Mouse (Mus musculus): ENCODE measurements around the gene Tcf7l1.

Gene Tcf7l1

DNA sequence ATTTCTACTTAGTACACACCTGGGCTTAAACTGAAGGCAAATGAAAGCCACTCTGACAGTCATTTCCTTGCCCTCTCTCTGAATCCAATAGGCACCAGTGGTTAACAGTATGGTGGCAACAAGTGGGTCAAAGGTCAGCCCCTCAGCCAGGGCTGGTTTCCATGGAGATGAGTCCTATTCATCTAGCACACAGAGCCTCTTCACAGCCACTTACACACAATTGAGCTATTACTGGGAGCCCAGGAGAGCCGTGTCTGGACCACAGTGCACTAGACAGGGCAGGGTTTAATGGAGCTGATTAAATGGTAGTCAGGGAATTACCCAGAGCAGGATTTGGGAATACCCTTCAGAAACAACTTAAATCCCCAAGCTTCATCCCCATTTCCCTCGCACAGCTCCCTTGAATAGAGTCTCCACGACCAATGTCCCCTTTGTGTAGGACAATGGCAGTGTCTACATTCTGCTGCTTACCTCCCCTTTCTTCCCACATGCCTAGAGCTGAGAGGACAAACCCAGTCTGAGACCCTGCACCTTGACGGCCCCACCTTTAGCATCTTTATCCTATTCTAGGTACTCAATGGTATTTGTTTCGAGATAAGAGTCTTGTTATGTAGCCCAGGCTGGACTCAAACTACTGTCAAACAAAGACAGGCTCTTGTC lies 89.5 kb downstream of the Tcf7l1 start:
- DNase-seq (ENCODE audit: low read depth, low spot score): peak; percentile 31

DNA sequence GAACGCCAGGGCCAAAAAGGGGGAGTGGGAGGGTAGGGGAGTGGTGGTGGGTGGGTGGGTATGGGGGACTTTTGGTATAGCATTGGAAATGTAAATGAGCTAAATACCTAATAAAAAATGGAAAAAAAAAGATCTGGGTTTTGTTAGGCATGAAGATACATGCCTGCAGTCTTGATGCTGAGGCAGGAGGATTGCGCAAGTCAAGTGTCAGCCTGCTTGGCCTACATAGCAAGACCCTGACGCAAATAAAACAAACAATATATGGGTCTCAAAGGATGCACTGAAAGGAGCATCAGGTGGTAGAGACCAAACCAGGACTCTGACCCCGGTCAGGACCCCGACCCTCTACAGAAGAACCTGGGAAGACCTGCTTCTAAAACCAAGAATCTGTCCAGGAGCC lies 90.5 kb downstream of the Tcf7l1 start:
- no peak for DNase-seq (ENCODE audit: low read depth, low spot score)

- no peak for DNase-seq (ENCODE audit: low read depth, low spot score)
These were observed 92.3 kb downstream of the Tcf7l1 start for GRCm38 (mm10) chr6:72696601-72697335.

DNA sequence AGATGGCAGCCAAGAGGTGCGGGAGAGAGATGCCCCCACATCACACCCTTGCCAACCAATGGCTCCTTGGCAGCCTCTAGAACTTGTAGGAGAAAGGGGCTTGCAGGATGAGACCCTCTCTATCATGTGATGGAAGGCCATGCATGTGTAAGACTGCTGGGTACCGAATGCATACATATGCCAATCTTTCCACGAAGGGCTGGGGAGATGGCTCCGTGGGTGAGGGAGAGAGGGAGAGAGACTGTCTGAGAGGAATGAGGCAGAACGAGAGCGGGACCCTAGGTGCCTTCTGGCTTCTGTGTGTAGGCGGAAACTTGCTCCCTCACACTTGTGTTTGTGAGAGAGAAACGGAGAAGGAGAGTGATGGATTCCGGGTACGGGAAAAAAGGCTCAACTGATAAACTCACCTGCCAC lies 94.3 kb downstream of the Tcf7l1 start:
- no peak for DNase-seq (ENCODE audit: low read depth, low spot score)

- peak; percentile 43 for DNase-seq (ENCODE audit: low read depth, low spot score)
These were observed 94.8 kb downstream of the Tcf7l1 start for GRCm38 (mm10) chr6:72694047-72694790.

DNA sequence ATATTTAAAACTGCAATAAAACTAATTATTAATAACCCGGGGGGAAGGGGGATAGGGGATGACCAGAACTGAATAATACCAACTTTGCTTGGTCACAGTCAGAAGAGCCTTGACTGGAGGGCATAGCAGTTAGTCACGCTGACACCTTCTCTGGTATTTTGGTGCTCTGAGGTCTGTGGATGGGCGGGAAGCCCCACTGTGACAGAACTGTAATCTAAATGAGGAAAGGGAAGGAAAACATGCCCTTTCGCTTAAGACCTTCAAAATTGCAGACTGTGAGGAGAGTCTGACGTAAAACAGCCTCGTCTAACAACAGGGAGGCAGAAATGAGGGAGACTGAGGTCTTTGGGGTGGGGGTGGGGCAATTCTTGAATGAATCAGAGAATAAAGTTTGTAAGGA lies 96.6 kb downstream of the Tcf7l1 start:
- DNase-seq (ENCODE audit: low read depth, low spot score): peak; percentile 29

DNA sequence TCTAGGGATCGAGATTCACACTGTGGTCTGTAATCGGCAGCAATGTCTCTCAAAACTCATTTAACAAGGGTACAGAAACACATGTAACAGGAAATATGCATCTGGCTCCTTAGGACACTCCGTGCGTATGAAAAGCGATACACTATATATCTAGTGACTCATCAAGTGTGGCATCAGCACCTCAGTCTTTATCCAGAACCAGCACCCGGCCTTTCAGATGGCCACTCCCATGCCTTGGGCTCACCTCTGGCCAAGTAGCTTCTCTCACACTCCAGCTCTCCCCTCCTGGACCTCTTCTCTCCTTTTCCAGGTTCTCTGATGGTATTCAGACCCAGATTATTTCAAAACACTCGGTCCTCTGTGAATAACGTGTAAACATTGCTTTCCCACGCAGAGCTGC lies 97.5 kb downstream of the Tcf7l1 start:
- no peak for DNase-seq (ENCODE audit: low read depth, low spot score)

- DNase-seq (ENCODE audit: low read depth, low spot score): no peak
These were observed 98.5 kb downstream of the Tcf7l1 start for GRCm38 (mm10) chr6:72690595-72690994.

DNA sequence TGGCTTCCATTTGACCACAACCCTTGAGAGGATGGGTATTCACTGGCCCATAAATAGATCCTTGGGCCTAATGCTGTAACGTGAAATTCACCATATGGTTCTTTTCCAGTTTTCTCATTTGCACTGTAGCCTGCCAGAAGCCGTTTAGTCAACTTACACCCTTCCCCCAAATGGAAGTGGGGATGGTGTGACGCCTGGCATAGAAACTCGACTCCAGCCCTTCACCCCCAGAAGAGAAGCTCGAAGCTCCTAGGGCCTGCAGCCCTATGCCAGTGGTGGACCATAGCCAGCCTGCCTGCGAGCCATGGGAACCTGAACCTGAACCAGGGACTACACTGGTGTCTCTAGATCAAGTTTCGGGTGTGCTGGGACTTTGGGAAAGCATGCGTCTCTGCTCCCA lies 99.1 kb downstream of the Tcf7l1 start:
- DNase-seq (ENCODE audit: low read depth, low spot score): no peak

DNA sequence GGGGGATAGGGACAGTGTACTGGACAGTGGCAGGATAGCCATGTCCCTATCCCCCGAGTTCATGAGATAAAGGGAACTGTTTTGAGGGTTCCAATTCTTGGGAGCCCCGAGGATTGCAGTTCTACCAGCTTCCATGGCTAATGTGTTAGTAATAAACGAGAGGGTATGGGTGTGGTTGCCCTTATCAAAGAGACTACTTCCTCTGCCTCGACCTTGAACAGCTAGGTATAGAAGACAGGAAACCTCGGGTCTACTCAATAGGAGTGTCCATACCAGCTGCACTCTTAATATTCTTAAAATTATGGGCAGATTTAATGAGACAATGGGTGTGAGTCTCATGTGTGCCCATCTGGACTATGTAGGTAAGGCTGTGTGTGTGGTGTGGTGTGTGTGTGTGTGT lies 100.0 kb downstream of the Tcf7l1 start:
- DNase-seq (ENCODE audit: low read depth, low spot score): no peak

- DNase-seq (ENCODE audit: low read depth, low spot score): peak; percentile 46
These were observed 103.9 kb downstream of the Tcf7l1 start for GRCm38 (mm10) chr6:72685165-72685564.

- DNase-seq (ENCODE audit: low read depth, low spot score): no peak
These were observed 104.7 kb downstream of the Tcf7l1 start for GRCm38 (mm10) chr6:72684260-72684805.

DNA sequence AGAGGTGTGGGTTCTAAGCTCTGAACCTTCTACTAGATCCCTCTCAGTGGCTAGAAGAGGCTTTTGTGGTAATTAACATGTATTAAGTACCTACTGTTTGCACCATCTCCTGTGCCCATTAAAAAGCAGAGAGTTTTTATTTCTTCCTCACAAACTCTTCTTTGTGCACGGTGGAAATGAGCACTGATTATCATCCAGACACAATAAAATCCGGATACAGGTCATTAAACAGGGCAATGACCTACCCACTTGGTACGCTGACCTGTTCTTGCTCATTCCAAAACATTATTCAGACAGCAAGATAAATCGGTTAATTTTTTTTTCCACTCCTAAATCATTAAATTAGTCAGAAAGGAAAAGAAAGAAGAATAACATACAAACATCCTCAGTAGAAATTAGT lies 106.8 kb downstream of the Tcf7l1 start:
- DNase-seq (ENCODE audit: low read depth, low spot score): no peak

GRCm38 (mm10) chr6:72680936-72681335 lies 108.1 kb downstream of the Tcf7l1 start:
- no peak for DNase-seq (ENCODE audit: low read depth, low spot score)

GRCm38 (mm10) chr6:72678631-72679030 lies 110.4 kb downstream of the Tcf7l1 start:
- DNase-seq (ENCODE audit: low read depth, low spot score): no peak

DNA sequence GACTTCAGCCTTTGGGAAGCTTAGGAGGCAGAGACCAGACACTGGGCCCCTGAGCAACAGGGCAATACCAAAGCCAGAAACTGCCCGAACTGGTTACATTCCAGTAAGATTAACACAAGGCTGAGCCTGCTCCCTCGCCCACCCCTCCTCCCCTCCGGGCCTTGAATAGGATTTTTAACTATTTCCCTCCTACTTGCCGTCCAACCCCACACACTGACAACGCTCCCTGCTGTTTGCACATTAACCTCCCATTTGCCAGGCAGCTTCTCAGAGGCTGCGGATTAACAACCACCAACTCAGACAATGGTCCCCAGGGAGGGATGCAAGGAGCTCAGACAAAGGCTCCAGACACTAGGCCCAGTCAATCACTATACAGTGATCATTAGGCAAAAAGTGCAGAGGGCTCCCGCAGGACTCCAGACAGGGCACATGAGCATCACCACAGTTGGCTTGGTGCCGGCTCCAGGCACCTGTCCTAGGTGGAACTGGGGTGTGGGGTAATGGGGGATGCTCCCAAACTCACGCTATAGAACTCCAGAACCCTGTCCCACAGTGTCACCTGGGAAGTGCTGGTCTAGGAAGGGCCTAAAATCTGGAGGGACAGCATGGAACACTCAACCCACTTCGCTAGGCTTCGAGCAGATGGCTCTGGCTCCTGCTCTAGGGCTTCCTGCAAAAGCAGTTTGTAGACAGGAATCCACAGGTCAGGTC lies 111.4 kb downstream of the Tcf7l1 start:
- no peak for DNase-seq (ENCODE audit: low read depth, low spot score)

DNA sequence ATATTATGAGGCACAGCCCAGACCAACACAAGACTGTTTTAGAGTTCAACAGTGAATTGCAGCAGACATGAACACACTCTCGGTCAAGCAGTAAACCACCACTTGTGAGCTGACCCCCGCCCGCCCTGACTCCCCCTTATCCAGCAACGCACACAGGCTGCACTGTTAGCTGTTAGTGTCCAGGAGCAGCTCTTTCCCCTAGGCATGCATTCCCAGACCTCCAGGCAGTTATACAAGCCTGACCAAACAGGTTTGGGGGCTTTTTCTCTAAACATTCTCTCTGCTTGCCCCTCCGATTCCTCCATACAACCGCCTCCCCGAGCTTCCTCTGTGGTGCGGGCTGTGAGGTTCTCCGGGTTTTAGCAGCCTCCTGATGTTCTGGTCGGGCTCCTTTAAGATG lies 112.0 kb downstream of the Tcf7l1 start:
- no peak for DNase-seq (ENCODE audit: low read depth, low spot score)

- no peak for DNase-seq (ENCODE audit: low read depth, low spot score)
These were observed 112.7 kb downstream of the Tcf7l1 start for GRCm38 (mm10) chr6:72676376-72676775.

DNA sequence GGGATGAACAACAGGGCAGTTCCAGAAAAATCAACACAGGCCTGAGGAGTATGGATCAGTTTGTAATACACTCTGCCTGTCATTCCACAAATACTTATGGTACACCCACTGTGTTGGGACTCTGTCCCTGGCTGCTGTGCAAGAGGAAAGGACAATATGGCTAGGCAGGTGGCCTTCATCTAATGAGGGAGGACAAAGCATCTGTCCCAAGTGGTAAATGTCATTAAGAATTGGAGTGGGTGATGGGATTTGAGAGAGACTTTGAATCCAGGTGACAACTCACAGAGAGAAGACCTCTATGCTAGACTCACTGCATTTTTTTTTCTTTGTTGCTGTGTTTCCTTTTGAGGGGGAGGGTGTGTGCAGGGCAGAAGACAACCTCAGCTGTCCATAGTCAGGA lies 115.3 kb downstream of the Tcf7l1 start:
- no peak for DNase-seq (ENCODE audit: low read depth, low spot score)

DNA sequence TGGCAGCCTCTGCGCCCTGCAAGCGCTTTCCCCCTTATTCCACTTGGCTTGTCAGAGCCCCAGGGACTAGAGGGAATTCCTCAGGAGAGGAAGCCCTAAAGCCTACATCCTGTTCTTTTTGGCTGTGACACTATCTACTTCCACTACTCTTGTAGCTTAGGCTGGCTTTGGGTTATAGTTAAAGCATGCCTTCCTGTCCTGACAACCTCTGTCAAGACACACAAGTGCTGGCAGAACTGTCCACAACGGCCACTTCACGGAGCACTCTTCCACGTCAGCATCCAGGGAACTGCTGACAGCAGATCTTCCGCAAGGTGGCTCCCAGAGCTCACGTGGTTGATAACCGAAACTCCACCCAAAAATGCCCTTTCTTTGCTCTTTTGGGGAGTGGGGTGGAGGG lies 117.9 kb downstream of the Tcf7l1 start:
- DNase-seq (ENCODE audit: low read depth, low spot score): no peak

- DNase-seq (ENCODE audit: low read depth, low spot score): peak; percentile 55
These were observed 122.0 kb downstream of the Tcf7l1 start for GRCm38 (mm10) chr6:72667021-72667420.

- no peak for DNase-seq (ENCODE audit: low read depth, low spot score)
These were observed 124.8 kb downstream of the Tcf7l1 start for GRCm38 (mm10) chr6:72664290-72664689.
